Mouse (Mus musculus) lung, adult 2 months (tissue): ENCODE measurements around the gene 4430402I18Rik.

Source experiments
- CTCF ChIP-seq: fragments of 200-500 bp; IDR thresholded peaks from 2 replicates; pipeline ENCODE4 v1.5.1; 2011; ENCODE audit warnings: mild to moderate bottlenecking, low read length, control low read depth; ENCODE audit not compliant: insufficient read depth
- POLR2A ChIP-seq: fragments of 200-500 bp; IDR thresholded peaks from 2 replicates; pipeline ENCODE4 v1.6.1; 2011; ENCODE audit warnings: low read depth, mild to moderate bottlenecking, control low read depth, low read length, borderline replicate concordance; ENCODE audit errors: extremely low read depth

GRCm38 (mm10) chr19:28963113-28963512 lies 4.5 kb downstream of the 4430402I18Rik start:
- TF ChIP-seq CTCF = no peak
- TF ChIP-seq POLR2A = no peak
